Mouse (Mus musculus): ENCODE data around the gene Cln6. TPM values are rescaled to one million over a fixed set of nuclear protein-coding genes. Genes with fewer than 3 reads are reported as not detected.
"Not testable (repeated sequence)": the region's sequence is repeated elsewhere in the genome, so short reads cannot be mapped to it uniquely, and the experiment has no call there.

The Cln6 gene
- 6.2 and 7.0 TPM in 2 replicates for polyA plus RNA-seq (2015; fragmentation: Nextera tagmentation; extraction: Ambion mirVana)

DNA sequence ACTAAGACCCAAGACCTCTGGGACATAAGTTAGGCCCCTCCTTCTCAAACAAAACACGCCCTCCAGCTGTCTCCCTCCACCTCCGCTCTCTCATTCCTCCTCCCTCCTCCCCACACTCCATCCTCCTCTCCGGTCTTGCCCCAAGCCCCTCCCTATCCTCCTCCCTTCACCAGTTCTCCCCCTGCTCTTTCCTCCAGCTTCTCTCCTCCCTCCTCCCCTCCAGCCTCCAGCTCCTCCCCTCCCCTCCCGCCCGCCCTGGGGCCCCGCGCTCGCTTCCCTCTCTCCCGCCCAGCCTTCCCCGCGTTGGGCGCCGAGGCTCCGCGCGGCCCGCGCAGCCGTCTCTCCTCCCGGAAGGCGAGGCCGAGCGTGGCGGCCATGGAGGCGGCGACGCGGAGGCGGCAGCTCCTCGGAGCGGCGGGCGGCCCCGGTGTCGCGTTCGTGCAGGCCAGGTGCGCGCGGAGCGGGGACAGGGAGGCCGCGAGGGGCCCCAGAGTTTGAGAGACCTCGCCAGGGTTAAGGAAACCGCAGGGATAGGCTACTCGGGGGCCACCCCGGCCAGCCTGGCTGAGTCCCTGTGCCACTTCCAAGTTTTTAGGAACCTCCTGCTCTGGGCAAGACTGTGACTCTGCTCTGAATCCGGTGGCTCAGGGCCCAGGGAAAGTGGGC, at the start of gene Cln6:
Cln6 (plus strand) TSS at position 280 of the 666 bp plus-strand sequence.
- Histone ChIP-seq H3K27ac (replicated peaks) (peak within 1 kb of the TSS; percentile 80), H3K4me1 (replicated peaks) (peaks cover 16% of the 10 kb centered on the region), H3K27me3 (no peaks in the 10 kb centered on the region), H3K4me2 (peak within 1 kb of the TSS; percentile 89), H3K9ac (peak within 1 kb of the TSS; percentile 75), H3K9me3 (no peaks in the 10 kb centered on the region), H3K36me3 (no peaks in the 10 kb centered on the region), H3K4me3 (peak within 1 kb of the TSS; percentile 61)
- under 1% methylated on average over 32 of the region's 48 CpGs for WGBS
- ATAC-seq (ENCODE audit: low FRiP score, low read depth): peak; percentile 85

DNA sequence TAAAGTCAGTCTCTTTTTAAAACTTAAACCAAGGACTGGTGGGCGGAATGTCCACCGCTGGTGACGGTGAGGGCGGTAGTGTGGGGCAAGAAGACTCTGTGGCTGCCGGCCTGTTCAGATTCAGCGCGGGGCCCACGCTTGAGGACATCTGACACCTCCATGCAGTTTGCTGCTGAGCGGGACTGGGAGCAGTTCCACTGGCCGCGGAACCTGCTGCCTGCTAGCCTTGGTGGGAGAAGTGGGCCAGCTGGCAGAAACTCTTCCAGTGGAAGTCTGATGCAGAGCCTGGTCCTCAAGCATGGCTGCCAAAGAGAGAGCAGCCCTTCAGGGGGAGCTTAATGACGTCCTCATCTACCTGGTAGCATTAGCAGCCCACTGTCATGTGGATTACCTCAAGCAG, 48.7 kb upstream of the Cln6 start:
- Histone ChIP-seq H3K9ac (no peak overlapping the region), H3K36me3 (no peaks in the 10 kb centered on the region), H3K4me2 (no peak overlapping the region), H3K4me1 (replicated peaks) (no peaks in the 10 kb centered on the region), H3K27me3 (no peaks in the 10 kb centered on the region), H3K27ac (replicated peaks) (no peak overlapping the region), H3K9me3 (no peaks in the 10 kb centered on the region), H3K4me3 (no peak overlapping the region)
- 91% methylated on average over 12 of the region's 12 CpGs for WGBS
- ATAC-seq (ENCODE audit: low FRiP score, low read depth): no peak

DNA sequence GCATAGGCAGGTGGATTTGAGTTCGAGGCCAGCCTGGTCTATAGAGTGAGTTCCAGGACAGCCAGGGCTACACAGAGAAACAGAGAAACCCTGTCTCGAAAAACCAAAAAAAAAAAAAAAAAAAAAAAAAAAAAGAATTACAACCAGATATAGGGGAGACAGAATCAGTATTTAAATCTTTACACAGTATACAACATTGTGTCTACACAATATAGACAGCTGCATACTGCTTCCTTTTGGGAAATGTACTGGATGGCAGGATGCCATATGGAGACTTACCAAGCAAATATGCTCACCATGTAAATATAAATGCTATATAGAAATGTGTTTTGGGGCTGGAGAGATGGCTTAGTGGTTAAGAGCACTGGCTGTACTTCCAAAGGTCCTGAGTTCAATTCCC, 39.4 kb upstream of the Cln6 start:
- H3K27me3 ChIP-seq; ATAC-seq (ENCODE audit: low FRiP score, low read depth); H3K4me1 ChIP-seq (replicated peaks); H3K4me3 ChIP-seq; H3K4me2 ChIP-seq; H3K9ac ChIP-seq; H3K27ac ChIP-seq (replicated peaks); H3K9me3 ChIP-seq: not testable (repeated sequence)
- peaks cover 29% of the 10 kb centered on the region for H3K36me3 ChIP-seq
- WGBS: 84% methylated on average over 2 of the region's 2 CpGs

DNA sequence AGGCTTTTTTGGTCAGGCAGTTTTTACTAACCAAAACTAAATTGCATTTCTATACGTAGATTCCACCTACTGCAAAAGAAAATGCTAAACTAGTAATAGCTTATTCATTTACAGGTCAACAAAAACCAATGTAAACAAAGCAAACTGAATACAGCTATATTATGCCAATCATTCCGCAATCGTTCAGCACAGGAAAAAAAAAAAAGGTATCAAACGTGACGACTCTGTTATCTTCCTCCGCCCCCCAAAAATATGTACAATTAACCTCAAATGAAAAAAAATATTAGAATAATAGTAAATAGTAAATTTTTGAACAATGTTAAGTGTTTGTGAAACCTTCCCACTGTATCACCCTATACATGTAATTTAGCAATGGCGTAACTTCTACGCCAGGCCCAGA, 28.5 kb upstream of the Cln6 start:
- 15% methylated on average over 8 of the region's 8 CpGs for WGBS
- Histone ChIP-seq H3K4me1 (replicated peaks) (peaks cover 28% of the 10 kb centered on the region), H3K9me3 (no peaks in the 10 kb centered on the region), H3K27me3 (no peaks in the 10 kb centered on the region), H3K4me2 (peak overlapping the region; percentile 65), H3K36me3 (no peaks in the 10 kb centered on the region), H3K9ac (peak overlapping the region; percentile 99), H3K4me3 (peak overlapping the region; percentile 98), H3K27ac (replicated peaks) (peak overlapping the region; percentile 99; the same call in 1 of the 2 replicates)
- ATAC-seq (ENCODE audit: low FRiP score, low read depth): no peak

DNA sequence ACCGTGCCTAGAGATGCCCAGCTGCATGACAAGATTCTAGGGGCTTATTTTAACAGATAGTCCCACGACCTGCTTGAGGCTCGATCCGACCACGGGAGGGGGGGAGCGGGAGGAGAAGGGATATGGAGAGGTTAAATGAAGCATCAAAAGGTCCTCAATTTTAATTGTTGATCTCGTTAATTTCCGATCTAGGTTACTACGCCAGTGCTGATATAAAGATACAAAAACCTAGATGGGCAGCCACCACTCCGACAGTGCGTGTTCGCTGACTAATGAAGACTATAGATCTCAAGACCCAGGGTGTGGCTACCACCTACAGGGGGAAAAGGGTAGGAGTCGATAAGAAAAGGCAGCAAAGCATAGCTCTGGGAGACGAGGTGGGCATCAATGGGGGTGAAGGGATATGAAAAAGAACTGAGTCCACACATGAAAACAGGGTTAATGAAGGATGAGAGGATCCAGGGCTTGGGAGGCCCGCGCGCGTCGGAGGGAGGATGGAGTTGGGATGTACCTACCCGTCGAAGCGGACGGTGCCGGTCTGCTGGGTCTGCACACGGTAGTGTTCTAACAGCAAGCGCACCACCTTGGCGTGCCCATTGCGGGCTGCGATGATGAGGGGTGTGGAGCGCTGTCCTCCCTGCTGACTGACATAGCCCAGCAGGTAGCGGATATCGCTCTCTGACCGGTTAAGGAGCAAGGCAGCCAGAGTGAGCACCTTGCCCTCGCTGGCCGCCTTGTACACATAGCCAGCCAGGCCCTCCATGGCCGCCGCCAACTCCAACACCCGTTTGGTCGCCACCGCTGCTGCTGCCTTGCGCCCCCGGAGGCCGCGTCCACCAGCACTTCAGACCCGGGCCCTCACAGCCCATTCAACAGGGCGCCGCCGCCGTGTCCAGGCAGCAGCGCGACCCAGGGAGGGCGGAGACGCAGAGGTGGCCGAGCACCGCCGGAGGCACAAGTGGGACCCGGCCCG, 27.8 kb upstream of the Cln6 start:
- ATAC-seq (ENCODE audit: low FRiP score, low read depth): peak; percentile 75
- Histone ChIP-seq H3K9ac (peak overlapping the region; percentile 99), H3K4me2 (peak overlapping the region; percentile 65), H3K27ac (replicated peaks) (peak overlapping the region; percentile 99), H3K27me3 (no peaks in the 10 kb centered on the region), H3K36me3 (no peaks in the 10 kb centered on the region), H3K9me3 (no peaks in the 10 kb centered on the region), H3K4me3 (peak overlapping the region; percentile 98), H3K4me1 (replicated peaks) (peaks cover 28% of the 10 kb centered on the region)
- WGBS: under 1% methylated on average over 58 of the region's 58 CpGs

DNA sequence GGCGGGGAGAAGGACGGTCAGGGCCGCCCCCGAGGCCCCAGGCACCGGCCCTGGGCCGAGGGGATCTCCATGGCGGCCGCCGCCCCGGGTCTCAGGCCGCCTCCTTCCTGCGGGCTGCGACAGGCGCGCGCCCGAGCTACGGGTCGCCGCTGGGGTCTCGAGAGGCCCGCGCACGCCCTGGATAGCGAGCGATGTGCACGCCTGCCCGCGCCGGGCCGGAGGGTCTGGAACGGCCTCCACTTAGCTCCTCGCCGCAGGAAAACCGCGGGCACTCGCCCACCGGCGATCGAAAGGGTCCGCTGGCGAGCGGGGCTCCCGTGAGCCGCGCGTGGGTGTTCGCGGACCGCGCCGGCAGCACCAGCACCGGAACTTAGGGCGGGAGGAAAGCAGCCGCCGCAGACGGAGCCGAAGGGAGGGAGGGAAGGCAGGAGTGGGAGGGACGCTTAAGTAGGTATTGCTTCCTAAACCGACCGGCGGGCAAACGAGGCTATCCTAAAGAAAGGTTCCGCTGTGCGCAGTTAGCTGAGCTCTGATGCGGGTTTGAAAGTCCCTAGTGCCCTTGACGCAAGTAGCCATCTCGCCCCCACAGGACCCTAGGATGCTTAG, 27.0 kb upstream of the Cln6 start, which contains the start of gene Fem1b:
Fem1b (minus strand) TSS at position 419 of the 606 bp plus-strand sequence.
- no peaks in the 10 kb centered on the region for H3K9me3 ChIP-seq

DNA sequence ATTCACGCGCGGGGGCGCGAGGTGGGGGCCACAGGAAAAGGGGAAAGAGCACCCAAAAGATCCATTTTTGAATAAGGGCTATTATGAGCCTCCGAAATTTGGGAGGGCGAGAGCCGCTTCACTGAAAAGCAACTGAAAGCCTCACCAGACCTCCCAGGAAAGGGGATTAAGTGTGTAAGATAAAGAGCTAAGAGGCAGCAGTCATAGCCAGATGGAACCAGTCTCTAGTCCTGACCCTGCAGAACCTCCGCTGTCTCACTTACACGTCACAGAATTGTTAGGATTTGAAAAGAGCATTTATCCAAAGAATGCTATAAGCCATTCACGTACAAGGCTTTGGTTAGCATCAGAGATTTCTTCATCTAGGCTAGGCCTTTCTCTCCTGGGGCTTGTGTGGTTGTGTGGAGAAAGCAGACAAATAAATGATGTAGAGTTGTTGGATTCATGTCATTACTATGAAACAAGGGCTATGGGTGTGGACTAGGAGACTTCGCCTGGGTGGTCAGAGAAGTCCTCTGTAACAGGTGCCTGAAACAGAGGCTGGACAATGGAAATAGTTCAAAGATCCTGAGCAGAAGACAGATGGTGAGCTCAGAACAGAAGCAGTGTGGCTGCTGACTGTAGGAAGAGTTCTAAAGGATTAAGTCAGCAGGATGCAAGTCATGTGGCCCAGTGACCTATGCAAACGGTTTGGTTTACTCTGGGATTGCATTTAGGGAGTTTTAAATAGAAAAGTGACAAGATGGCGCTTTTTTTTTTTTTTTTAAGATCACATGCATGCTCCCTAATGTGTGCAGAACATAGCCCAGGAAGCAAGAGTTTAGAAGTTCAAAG, 26.2 kb upstream of the Cln6 start:
- Histone ChIP-seq H3K4me1 (replicated peaks) (peaks cover 33% of the 10 kb centered on the region), H3K36me3 (no peaks in the 10 kb centered on the region), H3K9ac (peak overlapping the region; percentile 99), H3K9me3 (no peaks in the 10 kb centered on the region), H3K27me3 (no peaks in the 10 kb centered on the region), H3K4me3 (peak overlapping the region; percentile 98), H3K4me2 (peak overlapping the region; percentile 65), H3K27ac (replicated peaks) (peak overlapping the region; percentile 99)
- 11% methylated on average over 14 of the region's 14 CpGs for WGBS
- ATAC-seq (ENCODE audit: low FRiP score, low read depth): peak; percentile 27; the same call in 1 of the 2 replicates

More for the DNA sequence above, 27.0 kb upstream of the Cln6 start, which contains the start of gene Fem1b:
- H3K4me3 ChIP-seq: peak within 1 kb of the TSS; percentile 98
- no peaks in the 10 kb centered on the region for H3K27me3 ChIP-seq
- H3K9ac ChIP-seq: peak within 1 kb of the TSS; percentile 99
- ATAC-seq (ENCODE audit: low FRiP score, low read depth): peak; percentile 93
- H3K27ac ChIP-seq (replicated peaks): peak within 1 kb of the TSS; percentile 99
- H3K36me3 ChIP-seq: no peaks in the 10 kb centered on the region
- H3K4me2 ChIP-seq: peak within 1 kb of the TSS; percentile 65
- peaks cover 28% of the 10 kb centered on the region for H3K4me1 ChIP-seq (replicated peaks)
- WGBS: under 1% methylated on average over 68 of the region's 68 CpGs

DNA sequence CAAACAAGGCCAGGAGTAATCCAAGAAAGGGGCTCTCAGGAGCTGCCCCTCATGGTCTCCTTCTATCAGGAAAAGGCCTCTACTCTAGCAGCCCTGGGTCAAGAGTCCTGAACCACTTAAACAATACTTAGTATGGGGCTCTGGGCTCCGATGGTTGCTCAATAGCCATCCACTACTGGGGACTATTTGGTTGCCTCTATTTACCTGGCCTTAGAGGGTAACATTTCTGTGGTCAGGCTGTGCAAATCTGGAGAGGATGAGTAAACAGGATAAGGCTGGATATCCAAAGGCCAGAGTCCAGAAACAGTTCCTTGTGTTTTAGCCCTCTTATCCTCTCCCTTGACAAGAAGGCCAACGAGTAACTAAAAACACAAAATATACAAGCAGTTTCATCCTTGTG, 23.8 kb upstream of the Cln6 start:
- Histone ChIP-seq H3K9me3 (no peaks in the 10 kb centered on the region), H3K4me1 (replicated peaks) (peaks cover 12% of the 10 kb centered on the region), H3K27me3 (no peaks in the 10 kb centered on the region), H3K4me3 (no peak overlapping the region), H3K36me3 (no peaks in the 10 kb centered on the region), H3K4me2 (no peak overlapping the region), H3K9ac (no peak overlapping the region), H3K27ac (replicated peaks) (no peak overlapping the region)
- no peak for ATAC-seq (ENCODE audit: low FRiP score, low read depth)
- WGBS: 89% methylated on average over 2 of the region's 2 CpGs

DNA sequence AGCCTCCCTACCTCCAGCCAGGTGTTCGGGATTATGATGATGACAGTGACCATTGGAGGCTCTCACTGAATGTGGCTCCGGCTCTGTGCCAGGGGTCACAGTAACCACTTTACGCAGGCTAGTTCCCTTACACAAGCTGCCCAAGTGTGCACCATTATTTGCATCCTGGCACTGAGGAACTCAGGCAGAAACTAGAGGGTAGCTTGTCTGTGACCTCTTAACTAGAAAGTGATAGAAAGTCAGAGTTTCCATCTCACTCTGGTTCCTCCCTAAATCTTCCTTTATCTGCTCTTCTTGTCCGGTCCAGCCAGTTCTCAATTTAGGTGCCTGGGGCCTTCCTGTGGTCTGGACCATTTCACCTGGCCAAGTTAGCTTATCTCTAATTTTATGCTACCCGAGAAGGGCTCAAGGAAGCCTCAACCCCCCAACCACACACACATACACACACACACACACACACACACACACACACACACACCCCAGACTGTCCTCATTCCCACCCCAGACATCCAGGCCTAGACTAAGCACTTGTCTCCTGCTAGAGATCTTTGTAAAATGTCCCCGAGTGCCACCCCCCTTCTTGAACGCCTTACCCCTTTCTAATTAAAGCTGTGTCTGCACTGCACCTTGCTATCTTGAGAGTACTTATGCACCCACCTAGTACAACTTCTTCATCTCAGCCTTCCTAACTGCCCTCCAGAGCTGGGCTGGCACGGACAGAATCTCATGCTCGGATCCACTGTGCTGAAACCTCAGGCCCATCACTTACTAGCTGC, 22.1 kb upstream of the Cln6 start:
- Histone ChIP-seq H3K4me3 (no peak overlapping the region), H3K9me3 (no peaks in the 10 kb centered on the region), H3K9ac (no peak overlapping the region), H3K4me1 (replicated peaks) (peaks cover 12% of the 10 kb centered on the region), H3K36me3 (no peaks in the 10 kb centered on the region), H3K4me2 (no peak overlapping the region), H3K27ac (replicated peaks) (0 out of 2 replicates have a peak overlapping the region, but pooled peaks have one; percentile 31), H3K27me3 (no peaks in the 10 kb centered on the region)
- no peak for ATAC-seq (ENCODE audit: low FRiP score, low read depth)
- 85% methylated on average over 9 of the region's 9 CpGs for WGBS

DNA sequence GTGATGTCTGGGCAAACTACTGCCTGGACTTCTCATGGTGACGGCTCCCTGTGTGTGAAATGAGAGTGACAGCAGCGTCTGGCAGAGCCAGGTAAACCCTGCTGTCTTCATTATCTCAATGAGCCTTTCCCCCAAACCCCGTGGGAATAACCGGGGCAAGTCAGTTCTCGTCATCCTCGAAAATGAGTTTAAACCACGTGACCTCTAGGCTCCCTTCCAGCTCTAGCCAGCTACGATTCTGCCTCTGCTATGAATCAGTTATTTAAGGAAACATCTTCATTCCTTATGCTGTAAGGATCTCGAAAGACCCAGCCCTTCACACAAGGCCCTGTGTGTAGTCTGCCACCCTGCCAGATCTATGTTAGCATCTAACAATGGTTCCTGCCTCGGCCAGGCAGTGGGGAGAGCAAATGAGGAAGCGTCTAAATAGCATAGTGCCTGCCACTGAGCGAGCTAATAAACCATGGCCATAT, 21.4 kb upstream of the Cln6 start:
- Histone ChIP-seq H3K27me3 (no peaks in the 10 kb centered on the region), H3K4me2 (no peak overlapping the region), H3K27ac (replicated peaks) (0 out of 2 replicates have a peak overlapping the region, but pooled peaks have one; percentile 31), H3K36me3 (no peaks in the 10 kb centered on the region), H3K4me3 (no peak overlapping the region), H3K9ac (no peak overlapping the region), H3K9me3 (no peaks in the 10 kb centered on the region), H3K4me1 (replicated peaks) (peaks cover 11% of the 10 kb centered on the region)
- WGBS: 46% methylated on average over 12 of the region's 12 CpGs
- ATAC-seq (ENCODE audit: low FRiP score, low read depth): no peak; the same call in 1 of the 2 replicates

Data from hindbrain, embryonic 15.5 days (tissue).